Mouse (Mus musculus): ENCODE data around the gene Arf4.
A peak's percentile ranks its signal among the peaks of the same experiment; 100 is the strongest.
"Not testable (repeated sequence)": the region's sequence is repeated elsewhere in the genome, so short reads cannot be mapped to it uniquely, and the experiment has no call there.

Gene Arf4

DNA sequence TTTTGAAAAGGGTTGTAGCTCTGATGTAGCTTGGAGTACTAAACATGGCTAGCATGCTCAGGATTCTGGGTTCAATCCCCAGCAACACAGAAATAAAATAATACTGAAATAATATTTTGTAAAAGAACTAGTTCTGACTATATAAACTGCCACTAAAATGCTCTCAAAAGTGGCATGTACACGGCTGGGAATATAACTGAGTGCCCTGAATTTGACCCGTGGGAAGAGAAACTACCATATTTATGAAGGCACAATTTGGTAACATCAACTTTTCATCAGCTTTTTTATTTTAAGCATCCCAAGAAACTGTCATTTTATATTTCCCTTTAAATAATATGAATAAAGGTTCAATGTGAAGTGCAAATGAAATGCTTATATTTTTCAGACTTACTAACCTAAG, 26.0 kb downstream of the Arf4 start:
- DNase-seq = no peak

DNA sequence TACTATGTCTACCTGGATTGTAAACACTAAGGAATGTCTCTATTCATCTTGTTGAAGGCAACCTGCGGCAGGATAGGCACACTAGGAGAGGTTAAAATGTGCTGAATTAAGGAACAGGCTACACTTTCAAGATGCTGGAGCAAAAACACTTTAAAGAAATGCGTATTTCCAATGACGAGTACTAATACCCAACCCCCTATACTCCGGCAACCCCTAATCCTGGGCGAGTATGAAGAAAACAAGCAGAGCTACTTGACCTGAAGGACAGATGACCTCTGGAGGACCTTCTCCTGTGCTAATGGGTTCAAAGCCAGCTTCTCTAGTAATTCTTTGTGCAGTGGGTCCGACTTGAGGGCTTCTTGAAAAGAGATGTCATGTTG, 30.1 kb downstream of the Arf4 start:
- no peak for DNase-seq

- peak; percentile 57 for DNase-seq
Measured at GRCm38 (mm10) chr14:26668371-26669291, 30.8 kb downstream of the Arf4 start.

GRCm38 (mm10) chr14:26669292-26670073, 31.6 kb downstream of the Arf4 start, which contains the start of gene Pde12:
TSS of gene Pde12 (minus strand) at chr14:26669883.
- DNase-seq = peak; percentile 91

- DNase-seq = no peak
Measured at GRCm38 (mm10) chr14:26670964-26671363, 33.1 kb downstream of the Arf4 start.

DNA sequence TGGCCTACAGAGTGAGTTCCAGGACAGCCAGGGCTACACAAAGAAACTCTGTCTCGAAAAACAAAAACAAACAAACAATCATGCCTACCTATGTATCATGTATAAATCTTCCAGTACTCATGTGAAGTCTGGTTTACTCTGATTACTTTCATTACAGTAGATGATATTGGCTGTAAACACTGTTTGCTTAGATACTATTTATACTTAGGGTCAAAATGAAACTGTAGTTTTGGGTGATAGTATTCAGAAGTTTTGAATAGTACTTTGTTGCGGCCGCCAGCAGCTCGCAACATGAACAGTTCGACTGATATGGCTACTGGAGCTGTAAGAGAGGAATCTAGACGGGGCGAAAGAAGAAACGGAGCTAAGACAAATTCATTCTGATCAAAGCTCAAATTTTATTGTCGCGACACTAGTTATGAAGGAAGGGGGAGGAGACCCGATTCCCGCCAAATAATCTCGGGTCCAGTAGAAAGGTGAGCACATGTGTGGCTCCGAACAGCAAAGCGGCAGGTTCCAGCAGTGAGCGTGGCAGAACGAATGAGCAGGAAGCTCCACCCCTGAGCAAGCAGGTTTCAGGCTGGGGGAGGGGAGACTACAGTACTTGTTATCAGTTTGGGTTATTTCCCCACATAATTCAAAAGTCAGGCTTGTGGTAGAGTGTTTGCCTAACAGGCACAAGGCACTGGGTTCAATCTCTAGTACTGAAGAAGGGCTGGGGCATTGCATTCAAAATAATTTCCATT, 34.2 kb downstream of the Arf4 start:
- DNase-seq = not testable (repeated sequence)

DNA sequence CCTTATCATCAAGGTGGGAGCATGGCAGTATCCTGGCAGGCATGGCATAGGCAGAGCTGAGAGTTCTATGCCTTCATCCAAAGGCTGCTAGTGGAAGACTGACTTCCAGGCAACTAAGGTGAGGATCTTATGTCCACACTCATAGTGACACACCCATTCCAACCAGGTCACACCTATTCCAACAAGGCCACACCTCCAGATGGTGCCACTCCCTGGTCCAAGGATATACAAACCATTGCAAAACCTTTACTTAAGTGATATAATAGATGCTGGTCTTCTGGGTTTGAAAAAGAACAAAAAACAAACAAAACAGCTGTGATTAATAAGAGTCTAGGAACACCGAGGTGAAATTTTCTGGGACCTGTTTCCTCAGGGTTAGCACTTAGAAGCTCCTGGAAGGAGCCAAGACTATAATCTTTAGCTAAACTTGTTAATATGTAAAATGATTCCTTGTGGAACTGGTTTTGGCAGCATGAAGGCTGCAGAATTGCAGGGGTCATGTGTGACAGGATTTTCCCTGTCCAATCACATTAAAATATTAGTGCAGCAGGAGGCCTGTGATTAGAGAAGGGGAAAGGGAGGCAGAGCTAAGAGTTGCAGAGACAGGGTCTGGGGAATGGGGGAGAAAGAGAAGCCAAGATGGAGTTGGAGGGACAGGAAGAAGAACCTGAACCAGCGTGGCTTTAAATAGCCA, 36.7 kb downstream of the Arf4 start:
- not testable (repeated sequence) for DNase-seq

DNA sequence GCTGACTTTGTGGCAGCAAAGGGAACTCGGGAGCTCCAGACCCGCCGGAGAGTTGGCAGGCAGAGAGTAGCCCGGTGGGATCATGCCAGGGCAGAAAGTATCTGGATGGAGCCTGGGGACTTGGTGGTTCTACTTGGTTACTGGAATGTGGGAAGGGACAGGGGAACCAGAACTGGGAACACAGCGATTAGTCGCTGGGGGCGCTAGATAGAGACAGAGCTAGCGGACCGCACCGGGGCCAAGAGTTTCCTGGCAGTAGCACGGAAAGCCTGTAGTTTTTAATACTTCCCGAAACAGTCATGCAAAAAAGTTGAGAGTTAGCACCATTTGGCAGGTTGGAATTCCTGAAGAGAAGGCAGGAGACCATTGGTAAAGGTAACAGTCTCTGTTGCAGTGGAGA, 37.5 kb downstream of the Arf4 start:
- no peak for DNase-seq

DNA sequence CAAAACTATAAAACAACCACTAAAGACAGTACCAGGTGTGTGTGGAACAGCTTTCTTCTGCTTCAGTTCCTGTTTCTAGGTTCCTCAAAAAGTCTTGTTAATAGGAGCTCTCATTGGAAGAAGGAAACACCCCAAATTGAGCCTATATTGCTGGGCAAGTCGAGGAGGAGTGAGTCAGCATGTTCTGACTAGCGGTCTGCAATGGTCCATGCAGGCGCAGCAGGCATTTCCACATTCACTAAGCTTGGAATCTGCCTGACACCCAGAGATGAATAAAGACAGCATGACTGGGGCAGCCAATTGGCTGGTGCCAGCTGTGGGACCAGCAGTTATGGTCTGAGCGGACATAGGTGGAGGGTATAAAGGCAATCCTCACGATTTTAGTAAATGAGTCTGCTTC, 37.9 kb downstream of the Arf4 start:
- no peak for DNase-seq

DNA sequence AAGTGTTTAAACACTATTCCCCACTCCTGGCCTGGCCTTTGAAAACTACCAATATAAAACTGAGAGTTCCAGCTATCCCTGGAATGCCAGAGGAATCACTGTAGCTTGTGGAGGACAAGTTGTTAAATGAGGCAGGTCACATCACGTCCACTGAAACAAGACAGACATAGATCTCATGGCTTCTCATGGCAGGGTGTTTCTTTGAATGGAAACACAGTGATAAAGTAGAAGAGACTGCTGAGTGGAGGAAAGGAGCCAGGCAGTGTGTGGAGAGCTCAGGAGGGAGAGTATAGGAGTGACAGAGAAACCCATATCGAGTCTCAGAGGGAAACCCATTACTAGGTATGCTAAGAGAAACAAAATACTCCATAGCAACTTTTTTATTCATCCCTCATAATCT, 52.9 kb downstream of the Arf4 start:
- no peak for DNase-seq

GRCm38 (mm10) chr14:26691363-26691762, 53.5 kb downstream of the Arf4 start:
- DNase-seq = no peak

DNA sequence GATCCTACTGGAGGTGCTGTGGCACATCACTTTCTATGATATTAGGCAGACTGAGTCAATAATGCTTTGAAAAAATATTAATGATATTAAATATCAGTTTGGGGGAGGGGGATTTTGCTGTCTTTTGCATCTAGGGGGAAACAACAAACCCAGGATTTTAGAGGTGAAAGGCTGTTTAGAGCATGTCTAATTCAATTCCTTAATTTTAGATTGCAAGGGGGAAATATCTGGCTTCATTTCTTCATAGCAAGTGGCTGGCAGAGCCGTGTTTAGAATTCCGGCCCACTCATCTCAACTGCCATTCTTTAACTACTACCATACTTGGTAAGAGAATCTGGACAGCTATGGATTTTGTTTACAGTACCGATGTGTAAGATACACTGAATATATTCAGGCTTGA, 55.1 kb downstream of the Arf4 start, which contains the start of gene Dnah12:
TSS of gene Dnah12 (plus strand) at position 301 of the 400 bp plus-strand sequence.
- no peak for DNase-seq

DNA sequence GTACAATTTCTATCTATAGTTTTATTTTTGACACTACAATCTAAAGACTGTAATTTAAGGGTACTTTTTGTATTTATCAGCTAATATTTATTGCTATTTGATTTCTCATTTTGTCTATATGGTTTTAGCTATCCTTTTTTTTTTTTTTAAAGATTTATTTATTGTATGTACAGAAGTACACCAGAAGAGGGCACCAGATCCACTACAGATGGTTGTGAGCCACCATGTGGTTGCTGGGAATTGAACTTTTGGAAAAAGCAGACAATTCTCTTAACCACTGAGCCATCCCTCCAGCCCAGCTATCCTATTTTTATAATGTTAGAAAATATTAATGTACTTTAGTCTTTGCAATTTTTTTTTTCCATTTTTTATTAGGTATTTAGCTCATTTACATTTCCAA, 60.0 kb downstream of the Arf4 start:
- DNase-seq = no peak

DNA sequence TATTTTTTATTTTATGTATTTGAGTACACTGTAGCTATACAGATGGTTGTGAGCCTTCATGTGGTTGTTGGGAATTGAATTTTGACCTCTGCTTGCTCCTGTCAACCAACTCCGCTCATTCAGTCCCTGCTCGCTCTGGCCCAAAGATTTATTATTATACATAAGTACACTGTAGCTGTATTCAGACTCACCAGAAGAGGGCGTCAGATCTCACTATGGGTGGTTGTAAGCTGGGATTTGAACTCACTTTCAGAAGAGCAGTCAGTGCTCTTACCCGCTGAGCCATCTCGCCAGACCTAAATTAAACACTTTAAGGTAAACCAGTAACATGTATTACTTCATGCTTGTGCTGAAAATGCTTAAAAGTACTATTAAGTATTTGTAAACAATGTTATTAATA, 67.4 kb downstream of the Arf4 start:
- not testable (repeated sequence) for DNase-seq

All from layer of hippocampus, adult 9-11 months (tissue).